Mouse (Mus musculus): ENCODE data around the gene Ifit1. TPM values are rescaled to one million over a fixed set of nuclear protein-coding genes. Genes with fewer than 3 reads are reported as not detected.

The Ifit1 gene
- total RNA-seq, 2 experiments from 2014 or later, result 0.38 to 0.80 TPM

DNA sequence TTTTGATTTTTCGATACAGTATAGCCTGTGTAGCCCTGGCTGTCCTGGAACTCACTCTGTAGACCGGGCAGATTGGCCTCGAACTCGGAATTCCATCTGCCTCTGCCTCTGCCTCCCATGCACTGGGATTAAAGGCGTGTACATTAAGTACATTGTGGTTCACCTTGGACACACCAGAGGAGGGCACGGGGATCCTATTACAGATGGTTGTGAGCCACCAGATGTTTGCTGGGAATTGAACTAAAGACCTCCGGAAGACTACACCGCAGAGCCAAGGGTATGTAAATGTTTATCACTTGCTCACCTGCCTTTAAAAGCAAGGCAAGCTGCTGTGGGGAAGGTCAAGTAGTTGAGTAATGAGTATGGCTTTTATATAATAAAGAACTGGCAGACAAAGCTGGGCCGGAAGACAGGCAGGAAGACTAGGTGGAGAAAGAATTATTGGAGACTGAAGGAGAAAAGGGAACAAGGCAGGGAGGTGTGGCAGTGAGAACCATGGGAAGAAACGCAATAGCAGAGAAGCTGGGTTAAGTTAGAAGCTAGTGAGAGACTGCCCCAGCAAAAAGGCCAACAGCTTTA is 14.6 kb downstream of the Ifit1 start:
- DNase-seq, result no peak

DNA sequence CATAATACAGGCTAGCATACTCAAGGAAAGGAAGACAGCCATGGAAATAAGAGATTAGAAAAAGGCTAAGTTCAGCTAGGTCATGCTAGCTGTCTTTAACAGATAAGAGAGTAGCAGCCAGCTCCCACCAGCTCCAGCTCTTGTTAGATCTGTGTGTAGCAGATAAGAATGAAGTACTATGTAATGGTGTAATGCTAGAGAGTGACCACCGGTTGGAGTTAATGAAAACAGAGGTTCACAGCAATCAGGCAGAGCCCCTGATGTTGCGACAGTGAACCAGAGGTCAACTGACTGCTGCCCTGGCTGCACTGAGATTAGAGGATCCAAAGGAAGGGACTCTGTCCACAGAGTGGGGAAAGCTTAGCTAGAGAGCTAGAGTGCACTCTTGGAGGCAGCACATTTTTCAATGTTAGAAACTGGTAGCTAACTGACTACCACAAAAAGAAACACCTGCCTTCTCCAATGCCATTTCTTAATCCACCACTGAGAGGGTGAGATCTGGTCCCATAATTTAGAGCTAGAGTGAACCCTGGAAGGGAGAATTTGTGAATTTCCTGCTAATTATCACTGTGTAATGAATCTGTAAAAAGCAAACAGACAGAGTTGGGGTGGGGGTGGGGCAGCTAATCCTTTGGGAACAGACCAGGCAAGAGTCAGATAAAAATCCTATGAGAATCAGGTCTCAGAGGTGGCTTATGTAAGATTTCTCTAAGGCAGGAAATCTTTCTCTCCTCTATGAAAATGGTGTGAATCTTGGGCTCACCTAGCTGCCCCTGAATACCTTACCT is 16.0 kb downstream of the Ifit1 start:
- DNase-seq, result no peak

DNA sequence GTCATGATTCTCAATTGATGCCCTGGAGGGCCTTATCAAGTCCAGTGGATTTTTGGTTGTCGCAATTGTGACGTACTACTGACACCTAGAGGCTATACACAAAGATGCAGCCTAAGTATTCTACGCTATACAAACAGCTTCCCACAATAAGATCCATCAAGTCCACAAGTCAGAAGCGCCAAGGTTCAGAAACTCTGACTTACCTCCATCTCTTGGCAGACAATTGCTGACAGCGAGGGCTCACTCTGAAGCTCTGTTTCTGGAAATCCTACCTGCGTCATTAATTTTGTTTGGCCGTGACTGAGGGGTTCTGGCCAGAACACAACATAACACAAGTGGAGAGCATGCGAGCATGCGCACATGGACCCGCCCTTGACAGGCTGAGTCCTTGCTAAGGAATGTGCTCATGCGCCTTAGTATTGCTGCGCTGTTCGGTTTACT is 21.4 kb downstream of the Ifit1 start:
- DNase-seq, result peak; percentile 31 to 51

DNA sequence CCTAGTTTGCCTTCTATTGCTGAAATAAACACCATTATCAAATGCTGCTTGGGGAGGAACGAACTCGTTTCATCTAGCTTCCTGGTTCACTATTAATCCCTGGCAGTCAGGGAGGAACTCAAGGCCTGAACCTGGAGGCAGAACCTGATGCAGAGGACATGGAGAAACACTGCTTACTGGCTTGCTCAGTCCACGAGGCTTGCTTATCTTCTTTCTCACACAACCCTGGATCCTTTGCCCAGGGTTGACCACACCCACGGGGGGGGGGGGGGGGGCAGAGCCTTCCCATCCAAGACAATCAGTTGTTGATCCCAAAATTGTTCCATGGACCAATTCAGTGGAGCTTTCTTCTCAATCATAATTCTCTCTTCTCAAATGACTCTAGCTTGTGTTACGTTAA is 22.1 kb downstream of the Ifit1 start:
- DNase-seq, result no peak

DNA sequence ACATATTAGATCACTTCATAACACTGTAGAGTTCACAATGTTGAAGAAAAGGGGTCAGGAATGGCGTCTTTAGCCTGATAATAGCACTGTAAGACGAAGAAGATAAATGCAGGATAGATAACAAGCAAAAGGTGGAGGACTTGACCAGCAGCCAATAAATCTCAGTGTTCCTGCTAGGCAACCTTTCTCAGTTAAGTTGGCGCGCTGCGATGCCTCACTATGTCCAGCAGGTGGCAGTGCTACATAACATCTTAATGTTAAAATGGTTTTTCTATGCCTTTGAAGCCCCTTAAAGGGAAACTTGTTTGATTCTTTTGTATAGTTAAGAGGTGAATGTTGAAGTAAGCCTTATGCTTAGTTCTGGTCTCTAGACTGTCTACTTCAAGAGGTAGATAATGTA is 25.5 kb downstream of the Ifit1 start:
- peak; percentile 34 to 40 for DNase-seq

DNA sequence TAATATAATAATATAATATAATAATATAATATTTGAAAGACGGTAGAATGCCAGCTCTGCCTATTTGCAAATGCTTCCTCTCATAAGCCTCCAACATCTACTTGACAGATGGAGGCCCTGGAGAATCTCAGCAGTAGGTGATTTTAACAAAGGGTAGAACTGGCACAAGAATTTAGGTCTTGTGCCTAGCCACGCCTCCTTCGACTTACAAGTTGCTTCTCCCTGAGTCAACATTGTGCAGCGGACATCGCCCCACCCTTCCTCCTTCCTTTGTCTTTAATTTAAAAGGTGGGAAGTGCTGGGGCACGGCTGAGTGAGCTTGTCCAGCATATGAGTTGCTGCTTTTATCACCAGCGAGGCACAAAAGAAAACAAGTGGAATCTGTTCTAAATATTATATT is 32.8 kb downstream of the Ifit1 start:
- no peak for DNase-seq

DNA sequence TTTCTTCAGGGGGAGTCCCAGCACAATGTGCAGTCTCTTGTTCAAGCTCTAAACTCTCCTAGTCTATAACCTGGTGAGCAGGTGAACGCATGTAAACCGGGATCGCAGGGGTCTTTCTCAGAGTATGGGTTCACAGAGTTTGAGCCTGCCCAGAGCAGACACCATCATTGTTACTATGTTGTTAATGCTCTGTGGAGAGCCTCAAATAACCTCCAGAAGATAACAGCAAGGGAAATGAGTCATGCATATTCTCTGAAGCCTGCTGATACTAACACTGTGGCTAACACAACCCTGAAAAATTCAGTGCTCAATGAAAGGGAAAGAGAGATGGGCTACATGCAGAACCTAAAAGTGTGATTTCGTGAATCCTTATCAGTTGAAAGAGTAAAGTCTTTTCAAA is 37.8 kb downstream of the Ifit1 start:
- DNase-seq, result no peak

DNA sequence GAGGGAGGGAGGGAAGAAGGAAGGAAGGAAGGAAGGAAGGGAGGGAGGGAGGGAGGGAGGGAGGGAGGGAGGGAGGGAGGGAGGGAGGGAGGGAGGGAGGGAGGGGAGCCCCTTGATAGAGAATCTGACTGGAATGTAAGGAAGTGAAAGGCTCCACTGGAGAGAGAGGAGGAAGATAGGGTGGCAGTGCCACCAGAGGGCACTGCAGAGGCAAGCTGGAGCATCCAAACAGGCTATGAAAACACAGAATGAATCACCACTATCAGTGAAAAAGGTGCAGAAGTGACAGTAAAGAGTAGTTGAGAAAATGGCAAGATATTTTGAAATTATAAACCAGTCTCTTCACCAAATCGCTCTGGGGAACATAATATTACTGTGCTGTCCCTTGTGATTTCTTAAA is 44.2 kb downstream of the Ifit1 start:
- peak; percentile 14 to 28 for DNase-seq

DNA sequence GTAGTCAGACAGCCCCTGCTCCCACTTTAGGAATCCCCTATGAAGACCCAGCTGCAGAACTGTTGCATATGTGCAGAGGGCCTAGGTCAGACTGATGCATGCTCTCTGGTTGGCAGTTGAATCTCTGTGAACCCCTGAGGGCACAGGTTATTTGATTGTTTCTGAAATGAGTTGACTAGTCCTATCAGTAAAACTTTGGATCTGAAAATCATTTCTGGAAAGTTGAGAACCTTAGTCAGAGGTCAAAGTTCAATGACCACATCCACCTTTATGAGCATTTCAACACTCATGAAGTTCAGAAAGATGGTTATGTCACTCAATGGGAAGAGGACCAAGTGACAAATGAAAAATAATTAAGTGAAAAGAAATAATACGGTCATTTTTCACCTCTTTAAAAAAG is 44.9 kb downstream of the Ifit1 start:
- DNase-seq, result no peak

DNA sequence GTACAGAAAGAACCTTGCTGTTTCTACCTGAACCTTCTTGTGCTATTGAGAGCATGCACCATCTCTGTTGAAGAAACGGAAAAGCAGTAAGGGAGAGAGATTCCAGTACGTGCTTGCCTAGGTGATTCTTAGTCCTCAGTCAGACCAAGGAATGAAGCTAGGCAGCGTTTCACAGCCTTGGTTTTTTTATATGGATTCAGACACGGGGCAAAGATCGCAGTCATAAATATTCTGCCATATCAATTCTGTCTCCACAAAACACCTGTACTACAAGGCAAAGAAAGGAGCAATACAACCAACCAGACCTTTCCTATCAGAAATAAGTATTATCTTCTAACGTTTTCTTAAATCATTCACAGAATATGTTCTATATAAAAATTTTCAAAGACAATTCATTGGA is 50.7 kb downstream of the Ifit1 start:
- no peak for DNase-seq

DNA sequence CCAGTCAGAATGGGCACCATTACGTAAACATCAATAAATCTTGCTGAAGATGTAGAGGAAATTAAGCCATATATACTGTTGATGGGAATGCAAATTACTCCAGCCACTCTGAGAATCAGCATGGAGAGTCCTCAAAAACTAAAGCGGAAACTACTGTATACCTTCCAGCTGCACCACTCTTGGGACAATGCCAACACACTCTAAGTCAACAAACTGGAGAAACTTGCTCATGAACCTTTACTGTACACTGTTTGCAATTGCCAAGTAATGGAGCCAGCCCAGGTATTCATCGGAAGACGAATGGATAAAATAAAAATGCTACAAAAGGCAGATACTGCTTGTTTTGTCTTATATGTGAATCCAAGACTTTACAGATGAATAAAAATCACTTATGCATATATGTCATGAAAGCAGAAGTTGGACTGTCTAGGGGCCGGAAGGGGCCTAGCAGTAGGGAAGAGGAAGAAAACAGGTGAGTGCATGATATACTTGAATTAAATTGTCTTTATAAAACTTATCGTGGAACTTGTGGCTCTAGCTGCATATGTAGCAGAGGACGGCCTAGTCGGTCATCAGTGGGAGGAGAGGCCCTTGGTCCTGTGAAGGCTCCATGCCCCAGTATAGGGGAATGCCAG is 55.8 kb downstream of the Ifit1 start:
- DNase-seq, result no peak

DNA sequence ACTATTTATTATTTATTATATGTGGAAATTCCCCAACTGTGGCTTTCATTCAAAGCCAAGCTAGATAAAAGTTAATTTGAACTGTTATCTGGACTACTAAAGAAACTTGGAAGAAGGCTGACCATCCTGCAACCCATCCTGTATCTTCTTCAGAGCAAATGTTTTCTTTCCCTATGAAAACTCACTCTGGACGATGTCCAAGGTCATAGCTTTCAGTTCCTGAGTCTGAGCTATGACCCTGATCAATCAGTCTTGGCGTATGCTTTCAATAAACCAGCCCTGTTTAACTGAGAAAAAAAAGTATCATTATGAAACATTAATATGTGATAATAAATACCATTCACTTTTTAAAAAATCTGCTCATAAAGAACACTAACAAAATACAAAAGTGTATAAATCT is 56.8 kb downstream of the Ifit1 start:
- no peak for DNase-seq

DNA sequence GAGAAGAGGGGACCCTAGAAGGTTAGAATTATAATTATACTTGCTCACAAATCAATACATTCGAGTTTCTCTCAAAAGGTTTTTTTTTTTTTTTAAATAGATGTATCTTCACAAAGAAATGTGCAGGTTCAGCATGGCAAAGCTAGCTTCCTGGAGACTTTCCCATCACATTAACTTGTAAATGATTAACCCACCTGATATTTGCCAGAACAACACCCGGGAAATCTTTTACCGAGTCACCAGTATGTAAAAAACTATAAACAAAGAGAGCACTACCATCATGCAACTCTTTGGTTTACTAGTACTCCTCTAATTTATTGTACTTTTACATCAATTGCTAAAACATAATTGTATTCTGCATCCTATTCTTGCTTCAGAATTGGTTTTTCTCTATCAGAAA is 57.8 kb downstream of the Ifit1 start:
- no peak for DNase-seq

DNA sequence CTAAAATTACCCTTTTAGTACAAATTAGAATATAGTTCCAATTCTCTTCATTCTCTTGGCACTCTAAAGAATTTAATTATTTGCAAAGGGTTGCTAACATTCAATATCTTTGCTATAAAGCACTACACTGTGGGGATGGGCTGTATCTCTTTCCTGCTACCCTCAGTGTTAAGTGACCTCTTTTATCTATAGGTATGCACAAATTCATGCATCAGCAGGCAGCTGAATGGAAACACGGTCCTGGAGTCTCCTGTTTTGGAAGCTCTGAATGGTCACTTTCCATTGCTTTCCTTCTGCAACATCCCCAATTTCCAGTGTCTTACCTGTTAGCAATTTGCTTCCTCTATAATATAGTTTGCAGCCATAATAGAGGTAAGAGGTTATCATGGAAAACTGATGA is 58.2 kb downstream of the Ifit1 start:
- no peak for DNase-seq

DNA sequence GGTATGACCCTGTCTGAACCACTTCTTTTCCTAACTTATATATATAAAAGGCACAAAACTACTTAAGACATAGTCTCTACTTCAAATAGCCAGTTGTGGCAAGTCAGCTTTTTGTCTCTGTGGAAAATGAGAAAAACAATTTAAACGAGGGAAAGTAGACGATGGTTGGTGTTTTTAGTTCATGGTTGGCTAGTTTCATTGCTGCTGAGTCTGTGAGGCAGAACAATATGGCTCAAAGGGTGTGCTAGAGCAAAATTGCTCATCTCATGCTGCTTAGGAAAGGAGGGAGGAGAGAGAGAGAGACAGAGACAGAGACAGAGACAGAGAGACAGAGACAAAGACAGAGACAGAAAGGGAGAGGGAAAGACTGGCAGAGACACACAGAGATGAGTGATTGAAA is 58.6 kb downstream of the Ifit1 start:
- no peak for DNase-seq

Other genes starting within 250 kb of the Ifit1 start
- gene Ch25h, start 165.7 kb upstream of the Ifit1 start, total RNA-seq (2021), result 1 to 10 TPM in 1 of 2 experiments, under 1 TPM in 1; 0.50 to 1.2 TPM
- 10 to 100 TPM; 20.2 to 20.5 TPM for gene Lipa, start 113.4 kb upstream of the Ifit1 start, total RNA-seq (2021)
- 1 to 10 TPM; 3.9 to 5.4 TPM for gene Ifit2, start 90.2 kb upstream of the Ifit1 start, total RNA-seq (2021)
- 1 to 10 TPM; 1.7 to 2.3 TPM for gene Ifit3, start 57.3 kb upstream of the Ifit1 start, total RNA-seq (2021)
- gene Ifit1bl1, start 38.9 kb upstream of the Ifit1 start, total RNA-seq (2021), result 1 to 10 TPM; 1.3 TPM
- 1 to 10 TPM; 1.1 to 1.4 TPM for gene Ifit3b, start 32.9 kb upstream of the Ifit1 start, total RNA-seq (2021)
- gene Ifit1bl2, start 128 bp upstream of the Ifit1 start, total RNA-seq (2021), result under 1 TPM; 0.40 to 0.46 TPM
- 1 to 10 TPM in 1 of 2 experiments, under 1 TPM in 1; 0.97 to 1.4 TPM for gene Slc16a12, start 106.4 kb downstream of the Ifit1 start, total RNA-seq (2021)
- 10 to 100 TPM; 19.6 to 20.6 TPM for gene Pank1, start 238.6 kb downstream of the Ifit1 start, total RNA-seq (2021)